21 mouse cellular contexts compared by ENCODE assay signal in the genomic region with DNA sequence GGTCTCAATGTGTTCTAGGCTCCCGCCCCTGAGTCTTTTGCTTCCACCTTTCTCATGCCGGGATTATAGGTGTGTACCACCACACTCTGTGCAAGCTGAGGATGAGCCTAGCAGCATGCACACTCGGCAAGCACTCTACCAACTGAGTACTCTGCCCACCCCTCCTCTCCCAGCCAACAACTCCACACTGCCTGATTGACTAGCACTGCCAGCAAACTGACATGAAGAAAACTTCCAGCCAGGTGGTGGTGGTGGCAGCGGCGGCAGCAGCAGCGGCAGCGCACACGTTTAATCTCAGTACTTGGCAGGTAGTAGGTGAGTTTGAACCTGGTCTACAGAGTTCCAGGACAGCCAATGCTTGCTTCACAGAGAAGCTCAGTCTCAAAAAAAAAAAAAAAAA. TPM values are rescaled to one million over a fixed set of nuclear protein-coding genes. Genes with fewer than 3 reads are reported as not detected.
"Had no signal": no experiment of that assay in that cellular context is flagged by ENCODE, and none has a peak within 500 bp of the region (broad histone marks: within the 10 kb centered on the region; RNA-seq: fewer than 3 reads in every experiment).

No protein-coding gene starts in this region.

- H3K27ac ChIP-seq: kidney, embryonic 15.5 days; limb, embryonic 15.5 days; liver, embryonic 12.5 days; lung, embryonic 15.5 days; midbrain, embryonic 10.5 days; neural tube, embryonic 15.5 days had no signal

- H3K4me1 ChIP-seq: kidney, embryonic 15.5 days; limb, embryonic 15.5 days; liver, embryonic 12.5 days; lung, embryonic 15.5 days; midbrain, embryonic 10.5 days; neural tube, embryonic 15.5 days had no signal

- DNase-seq: kidney, adult 2 months; kidney, postnatal 14 days; lung, postnatal 14 days; midbrain, embryonic 14.5 days; right cerebral cortex, adult 18-20 months; right cerebral cortex, postnatal 25 days; thymus, postnatal 14 days had no signal

- H3K4me3 ChIP-seq: kidney, embryonic 15.5 days; limb, embryonic 15.5 days; liver, embryonic 12.5 days; lung, embryonic 15.5 days; midbrain, embryonic 10.5 days; myocyte; neural tube, embryonic 15.5 days had no signal

- ATAC-seq: intestine, embryonic 16.5 days; liver, embryonic 12.5 days had no signal

- H3K4me2 ChIP-seq: kidney, embryonic 15.5 days; limb, embryonic 15.5 days; liver, embryonic 12.5 days; lung, embryonic 15.5 days; neural tube, embryonic 15.5 days had no signal

- H3K27me3 ChIP-seq: kidney, embryonic 15.5 days; limb, embryonic 15.5 days; lung, embryonic 15.5 days; neural tube, embryonic 15.5 days had no signal

- H3K9me3 ChIP-seq: kidney, embryonic 15.5 days; limb, embryonic 15.5 days; liver, embryonic 12.5 days; lung, embryonic 15.5 days; midbrain, embryonic 10.5 days; neural tube, embryonic 15.5 days had no signal

- H3K36me3 ChIP-seq: kidney, embryonic 15.5 days; limb, embryonic 15.5 days; liver, embryonic 12.5 days; lung, embryonic 15.5 days; midbrain, embryonic 10.5 days; neural tube, embryonic 15.5 days had no signal

- H3K9ac ChIP-seq: kidney, embryonic 15.5 days; limb, embryonic 15.5 days; liver, embryonic 12.5 days; lung, embryonic 15.5 days; neural tube, embryonic 15.5 days had no signal

RNA-seq across cellular contexts. Expression of a gene that starts 36.1 kb away (rescaled TPM):
- total RNA-seq: layer of hippocampus, adult 8-10 months; layer of hippocampus, postnatal 14 days; left cerebral cortex, adult 18-20 months; left cerebral cortex, postnatal 25 days had no signal
- polyA plus RNA-seq: kidney, embryonic 15.5 days; liver, embryonic 12.5 days; liver, embryonic 16.5 days; lung, embryonic 15.5 days; midbrain, embryonic 10.5 days; midbrain, embryonic 14.5 days; neural tube, embryonic 11.5 days; neural tube, embryonic 15.5 days had no signal
